Mouse (Mus musculus): ENCODE measurements around the gene Ccnt1.

GRCm38 (mm10) chr15:98585421-98585820, 14.7 kb upstream of the Ccnt1 start:
- no peak for TF ChIP-seq CTCF (IDR thresholded peaks at IDR 0.05; ENCODE audit: control insufficient read depth, insufficient read depth, insufficient read length)
- TF ChIP-seq MAX (IDR thresholded peaks at IDR 0.05) = no peak
